Mouse (Mus musculus) left cerebral cortex, postnatal 4 days (tissue): ENCODE results near the gene 9530053A07Rik. TPM values are rescaled to one million over a fixed set of nuclear protein-coding genes. Genes with fewer than 3 reads are reported as not detected.

ENCODE experiments used
- DNase-seq: peaks from one replicate; pipeline ENCODE4 v3.0.0-alpha.2; 2022
- intact Hi-C: fragments of 180-260 bp; cut with DNase I; formaldehyde crosslinking; loops from one replicate; pipeline ENCODE4 v1.15.1; 2025
- total RNA-seq, 2 experiments: library from RNA; stranded (reverse); gene quantifications; 2 replicates each; pipeline ENCODE4 v1.2.3; 2021

9530053A07Rik gene
- total RNA-seq, 2 experiments from 2014 or later: not detected

DNA sequence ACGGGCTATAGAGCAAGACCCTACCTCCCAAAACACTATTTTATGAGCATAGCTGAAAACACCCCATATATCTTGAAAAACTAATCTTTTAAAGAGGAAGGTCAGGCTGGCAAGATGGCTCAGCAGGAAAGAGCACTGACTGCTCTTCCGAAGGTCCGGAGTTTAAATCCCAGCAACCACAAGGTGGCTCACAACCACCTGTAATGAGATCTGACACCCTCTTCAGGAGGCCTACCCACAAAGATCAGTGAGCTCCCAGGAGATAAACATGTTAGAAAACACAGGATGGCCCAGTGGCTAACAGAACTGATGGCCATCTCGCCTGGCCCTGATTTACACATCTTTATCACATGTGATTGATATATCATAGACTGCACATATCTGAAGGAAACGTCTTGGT is 81.5 kb downstream of the 9530053A07Rik start:
- intact Hi-C loops: no loop called here
- no peak for DNase-seq

DNA sequence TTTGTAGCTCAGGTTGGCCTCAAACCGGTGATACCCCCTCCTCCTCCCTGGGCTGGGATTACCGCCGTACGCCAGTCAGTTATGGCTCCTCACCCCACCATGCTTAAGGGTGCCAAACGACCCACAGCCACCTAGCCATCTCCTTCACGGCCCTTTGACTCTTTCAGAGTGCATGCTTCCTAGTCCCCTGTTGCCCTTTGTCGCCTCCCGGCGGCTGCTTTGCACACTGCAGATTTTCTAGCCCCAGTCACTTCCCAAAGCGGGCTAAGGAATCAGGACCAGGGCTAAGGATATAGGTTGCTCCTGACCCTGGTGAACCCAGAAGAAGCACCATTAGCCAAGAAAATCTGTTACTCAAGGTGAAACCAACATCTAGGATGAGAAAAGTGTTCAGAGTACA is 84.9 kb downstream of the 9530053A07Rik start:
- intact Hi-C loops: no loop called here
- DNase-seq: peak; percentile 72

Other genes starting within 250 kb of the 9530053A07Rik start
- gene Zfp974, start 200.0 kb upstream of the 9530053A07Rik start, total RNA-seq: 10 to 100 TPM; 19.6 to 20.8 TPM
- 10 to 100 TPM; 27.8 to 28.5 TPM for gene Zfp780b, start 150.3 kb upstream of the 9530053A07Rik start, total RNA-seq
- gene Zfp850, start 115.4 kb upstream of the 9530053A07Rik start, total RNA-seq: 1 to 10 TPM; 8.7 to 8.9 TPM
- gene Psmc4, start 79.4 kb upstream of the 9530053A07Rik start, total RNA-seq: 100 to 1,000 TPM; 139 to 142 TPM
- under 1 TPM in 1 of 2 experiments, not detected in 1; 0.10 TPM for gene Fcgbp, start 58.2 kb upstream of the 9530053A07Rik start, total RNA-seq
- gene Fbl, start 40.2 kb downstream of the 9530053A07Rik start, total RNA-seq: 100 to 1,000 TPM; 113 to 121 TPM
- 10 to 100 TPM; 27.9 TPM for gene Dyrk1b, start 50.0 kb downstream of the 9530053A07Rik start, total RNA-seq
- gene Eid2, start 138.4 kb downstream of the 9530053A07Rik start, total RNA-seq: 10 to 100 TPM; 73.3 to 78.0 TPM
- 10 to 100 TPM; 44.2 to 46.9 TPM for gene Eid2b, start 148.3 kb downstream of the 9530053A07Rik start, total RNA-seq
- 1 to 10 TPM; 1.1 to 1.3 TPM for gene Selenov, start 161.7 kb downstream of the 9530053A07Rik start, total RNA-seq
- gene Dll3, start 172.8 kb downstream of the 9530053A07Rik start, total RNA-seq: 1 to 10 TPM; 6.9 to 8.1 TPM
- gene Timm50, start 182.6 kb downstream of the 9530053A07Rik start, total RNA-seq: 10 to 100 TPM; 59.7 to 66.7 TPM
- gene Supt5, start 209.3 kb downstream of the 9530053A07Rik start, total RNA-seq: 100 to 1,000 TPM; 111 TPM
- 100 to 1,000 TPM; 913 to 959 TPM for gene Rps16, start 221.2 kb downstream of the 9530053A07Rik start, total RNA-seq
- gene Plekhg2, start 243.1 kb downstream of the 9530053A07Rik start, total RNA-seq: 10 to 100 TPM; 25.0 to 33.3 TPM